Mouse (Mus musculus) heart, adult 2 months (tissue): ENCODE measurements at regions not wholly inside any gene's neighbourhood (a gene's known extent, or its start where the extent isn't known, plus 50 kb on each side); places are given as distances from the start of the nearest gene placed in this dataset.

ENCODE experiments used
- CTCF ChIP-seq: fragments of 200-600 bp; IDR thresholded peaks from 2 replicates; pipeline ENCODE4 v1.8.1; 2022; ENCODE audit warnings: antibody characterized with exemption, mild to moderate bottlenecking, moderate library complexity
- EP300 ChIP-seq: fragments of 200-500 bp; IDR thresholded peaks from 2 replicates; pipeline ENCODE4 v1.6.1; 2011; ENCODE audit warnings: low read depth, low read length, control low read depth; ENCODE audit not compliant: insufficient read depth

- no peak for TF ChIP-seq EP300
- TF ChIP-seq CTCF, result no peak
These were observed 302.7 kb upstream of the Mme start for GRCm38 (mm10) chr3:62938601-62939000.
